Mouse (Mus musculus): ENCODE data around the gene D430041D05Rik. TPM values are rescaled to one million over a fixed set of nuclear protein-coding genes. Genes with fewer than 3 reads are reported as not detected.

The D430041D05Rik gene
- polyA plus RNA-seq, 1 experiment from 2014 or later, result 0.06 TPM

DNA sequence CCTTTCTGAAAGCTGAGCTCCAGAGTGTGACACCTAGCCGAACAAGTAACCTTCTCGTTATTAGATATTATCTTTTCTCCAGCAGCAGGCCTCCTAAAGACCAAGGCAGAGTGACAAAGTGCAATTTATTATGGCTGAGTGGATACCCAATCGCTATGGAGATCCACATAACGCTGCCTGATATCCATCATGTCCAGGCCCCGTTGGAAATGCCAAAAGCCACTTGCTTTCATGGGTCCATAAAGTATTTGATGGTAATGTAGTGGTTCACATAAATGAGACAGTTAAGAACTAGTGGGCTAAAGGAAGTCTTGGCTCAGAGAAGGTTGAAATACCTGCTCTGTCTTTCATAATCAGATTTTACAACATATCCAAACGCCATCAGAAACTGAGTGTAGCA, 97.6 kb downstream of the D430041D05Rik start:
- no peak overlapping the region for H3K27ac ChIP-seq (replicated peaks)
- no peaks in the 10 kb centered on the region for H3K36me3 ChIP-seq (ENCODE audit: control insufficient read depth, insufficient read depth, low read length)
- WGBS, result 79% methylated on average over 6 of the region's 6 CpGs
- ATAC-seq (ENCODE audit: low FRiP score, low TSS enrichment), result no peak
- H3K4me2 ChIP-seq (replicated peaks; ENCODE audit: low read depth), result no peak overlapping the region
- H3K9ac ChIP-seq (ENCODE audit: low read length), result no peak overlapping the region
- no peak overlapping the region for H3K4me3 ChIP-seq (ENCODE audit: low read depth, low read length)
- no peaks in the 10 kb centered on the region for H3K27me3 ChIP-seq (ENCODE audit: control insufficient read depth, insufficient read depth, low read length)
- H3K4me1 ChIP-seq (replicated peaks; ENCODE audit: control insufficient read depth, insufficient read depth), result no peaks in the 10 kb centered on the region
- DNase-seq (ENCODE audit: low spot score), result no peak
- no peak for TF ChIP-seq CTCF (IDR thresholded peaks at IDR 0.05; ENCODE audit: low read depth)
- no peak for TF ChIP-seq EP300 (optimal IDR thresholded peaks at IDR 0.05)
- H3K9me3 ChIP-seq (ENCODE audit: control insufficient read depth, low read length), result no peaks in the 10 kb centered on the region

DNA sequence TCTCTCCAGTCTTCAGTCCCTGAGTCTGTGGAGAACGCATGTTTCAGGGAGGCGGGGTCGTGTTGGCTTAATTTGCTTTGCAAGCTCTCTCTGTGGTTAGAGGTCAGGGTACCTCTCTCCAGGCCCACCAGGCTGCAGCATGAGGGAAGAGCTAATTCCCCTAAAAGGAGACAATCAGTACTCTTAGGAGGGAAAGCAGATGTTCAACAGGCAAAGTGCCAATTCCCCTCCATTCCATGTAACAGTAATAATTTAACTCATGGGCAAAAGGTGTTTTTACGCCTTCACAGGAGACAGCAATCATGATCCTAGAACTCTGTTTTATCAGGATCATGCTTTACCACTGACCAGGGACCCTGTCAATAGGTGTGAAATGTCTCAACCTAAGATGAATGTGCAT, 103.7 kb downstream of the D430041D05Rik start:
- H3K36me3 ChIP-seq (ENCODE audit: control insufficient read depth, insufficient read depth, low read length), result no peaks in the 10 kb centered on the region
- no peaks in the 10 kb centered on the region for H3K9me3 ChIP-seq (ENCODE audit: control insufficient read depth, low read length)
- 36% methylated on average over 4 of the region's 4 CpGs for WGBS
- no peak for DNase-seq (ENCODE audit: low spot score)
- no peak overlapping the region for H3K4me3 ChIP-seq (ENCODE audit: low read depth, low read length)
- TF ChIP-seq EP300 (optimal IDR thresholded peaks at IDR 0.05), result no peak
- TF ChIP-seq CTCF (IDR thresholded peaks at IDR 0.05; ENCODE audit: low read depth), result no peak
- H3K27ac ChIP-seq (replicated peaks), result no peak overlapping the region
- no peak for ATAC-seq (ENCODE audit: low FRiP score, low TSS enrichment)
- H3K27me3 ChIP-seq (ENCODE audit: control insufficient read depth, insufficient read depth, low read length), result no peaks in the 10 kb centered on the region
- no peak overlapping the region for H3K4me2 ChIP-seq (replicated peaks; ENCODE audit: low read depth)
- no peaks in the 10 kb centered on the region for H3K4me1 ChIP-seq (replicated peaks; ENCODE audit: control insufficient read depth, insufficient read depth)
- no peak overlapping the region for H3K9ac ChIP-seq (ENCODE audit: low read length)

DNA sequence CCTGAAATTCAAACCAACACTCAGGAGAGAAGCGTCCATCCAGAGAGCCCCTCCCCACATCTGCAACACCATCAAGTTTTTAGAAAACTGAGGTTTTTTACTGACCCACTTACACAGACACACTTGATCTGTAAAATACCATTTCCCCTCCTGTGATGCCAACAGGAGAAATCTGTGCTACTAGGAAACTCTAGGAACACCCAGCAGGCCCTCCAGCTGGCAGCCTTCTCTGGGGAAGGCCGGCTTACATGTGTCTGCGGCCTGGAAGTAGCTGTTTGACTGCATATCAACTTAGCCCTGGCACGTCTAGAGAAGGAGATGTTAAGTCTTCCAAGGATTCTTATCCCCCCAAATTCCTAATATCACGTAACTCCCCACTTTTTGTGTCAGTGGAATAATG, 105.1 kb downstream of the D430041D05Rik start:
- ATAC-seq (ENCODE audit: low FRiP score, low TSS enrichment) (no peak), DNase-seq (ENCODE audit: low spot score) (no peak)
- H3K36me3 ChIP-seq (ENCODE audit: control insufficient read depth, insufficient read depth, low read length), result no peaks in the 10 kb centered on the region
- no peaks in the 10 kb centered on the region for H3K4me1 ChIP-seq (replicated peaks; ENCODE audit: control insufficient read depth, insufficient read depth)
- H3K9ac ChIP-seq (ENCODE audit: low read length), result no peak overlapping the region
- no peak overlapping the region for H3K27ac ChIP-seq (replicated peaks)
- H3K4me2 ChIP-seq (replicated peaks; ENCODE audit: low read depth), result no peak overlapping the region
- WGBS, result 65% methylated on average over 5 of the region's 5 CpGs
- H3K9me3 ChIP-seq (ENCODE audit: control insufficient read depth, low read length), result no peaks in the 10 kb centered on the region
- H3K4me3 ChIP-seq (ENCODE audit: low read depth, low read length), result no peak overlapping the region
- no peak for TF ChIP-seq EP300 (optimal IDR thresholded peaks at IDR 0.05)
- no peaks in the 10 kb centered on the region for H3K27me3 ChIP-seq (ENCODE audit: control insufficient read depth, insufficient read depth, low read length)

DNA sequence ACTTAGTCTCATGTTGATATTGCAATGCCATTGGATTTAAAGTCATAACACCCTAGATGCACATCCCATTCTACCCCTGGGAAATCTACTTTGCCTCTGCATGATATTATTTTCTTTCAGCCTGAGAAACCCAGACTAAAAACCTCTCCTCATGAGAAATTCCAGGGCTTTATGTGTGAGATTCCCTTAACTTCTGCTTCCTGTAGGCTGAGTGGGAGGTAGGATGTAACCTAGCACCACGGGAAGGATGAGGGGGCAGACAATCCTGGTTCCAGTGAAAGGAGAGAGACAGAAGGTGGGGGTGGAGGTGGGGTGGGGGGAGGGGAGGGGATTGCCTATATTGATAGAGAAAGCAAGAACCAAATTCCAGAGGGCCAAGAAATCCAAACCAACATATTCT, 110.9 kb downstream of the D430041D05Rik start:
- Histone ChIP-seq H3K4me2 (replicated peaks; ENCODE audit: low read depth) (no peak overlapping the region), H3K9me3 (ENCODE audit: control insufficient read depth, low read length) (no peaks in the 10 kb centered on the region), H3K36me3 (ENCODE audit: control insufficient read depth, insufficient read depth, low read length) (no peaks in the 10 kb centered on the region), H3K4me1 (replicated peaks; ENCODE audit: control insufficient read depth, insufficient read depth) (no peaks in the 10 kb centered on the region), H3K27me3 (ENCODE audit: control insufficient read depth, insufficient read depth, low read length) (no peaks in the 10 kb centered on the region), H3K9ac (ENCODE audit: low read length) (no peak overlapping the region), H3K4me3 (ENCODE audit: low read depth, low read length) (no peak overlapping the region), H3K27ac (replicated peaks) (no peak overlapping the region)
- TF ChIP-seq EP300 (optimal IDR thresholded peaks at IDR 0.05) (no peak), CTCF (IDR thresholded peaks at IDR 0.05; ENCODE audit: low read depth) (no peak)
- DNase-seq (ENCODE audit: low spot score) (no peak), ATAC-seq (ENCODE audit: low FRiP score, low TSS enrichment) (no peak)
- 70% methylated on average over 1 of the region's 1 CpGs for WGBS

DNA sequence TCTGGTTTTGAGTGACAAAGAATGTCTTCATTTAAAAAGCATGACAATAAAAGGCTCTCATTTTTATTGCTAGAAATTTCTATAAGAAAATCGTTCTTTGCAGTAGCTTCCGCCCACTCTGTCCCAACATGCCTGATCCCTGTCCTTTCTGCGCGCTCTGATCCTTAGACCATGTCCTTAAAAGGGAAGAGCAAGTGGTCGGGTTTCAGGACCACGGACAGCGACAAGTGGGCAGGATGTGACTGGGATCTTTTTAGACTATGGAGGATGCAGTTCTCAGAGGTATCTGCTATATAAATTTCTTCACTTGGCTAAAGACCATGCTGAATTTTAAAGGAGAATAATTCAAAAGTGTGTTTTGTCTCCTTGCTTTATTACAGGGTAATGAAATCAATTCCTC, 111.7 kb downstream of the D430041D05Rik start:
- H3K4me3 ChIP-seq (ENCODE audit: low read depth, low read length), result no peak overlapping the region
- H3K36me3 ChIP-seq (ENCODE audit: control insufficient read depth, insufficient read depth, low read length), result no peaks in the 10 kb centered on the region
- H3K9me3 ChIP-seq (ENCODE audit: control insufficient read depth, low read length), result no peaks in the 10 kb centered on the region
- WGBS, result 9% methylated on average over 7 of the region's 7 CpGs
- no peak overlapping the region for H3K27ac ChIP-seq (replicated peaks)
- H3K4me1 ChIP-seq (replicated peaks; ENCODE audit: control insufficient read depth, insufficient read depth), result no peaks in the 10 kb centered on the region
- no peak overlapping the region for H3K4me2 ChIP-seq (replicated peaks; ENCODE audit: low read depth)
- H3K27me3 ChIP-seq (ENCODE audit: control insufficient read depth, insufficient read depth, low read length), result no peaks in the 10 kb centered on the region
- ATAC-seq (ENCODE audit: low FRiP score, low TSS enrichment) (no peak), DNase-seq (ENCODE audit: low spot score) (peak; percentile 79)
- H3K9ac ChIP-seq (ENCODE audit: low read length), result no peak overlapping the region
- TF ChIP-seq CTCF (IDR thresholded peaks at IDR 0.05; ENCODE audit: low read depth), result no peak

DNA sequence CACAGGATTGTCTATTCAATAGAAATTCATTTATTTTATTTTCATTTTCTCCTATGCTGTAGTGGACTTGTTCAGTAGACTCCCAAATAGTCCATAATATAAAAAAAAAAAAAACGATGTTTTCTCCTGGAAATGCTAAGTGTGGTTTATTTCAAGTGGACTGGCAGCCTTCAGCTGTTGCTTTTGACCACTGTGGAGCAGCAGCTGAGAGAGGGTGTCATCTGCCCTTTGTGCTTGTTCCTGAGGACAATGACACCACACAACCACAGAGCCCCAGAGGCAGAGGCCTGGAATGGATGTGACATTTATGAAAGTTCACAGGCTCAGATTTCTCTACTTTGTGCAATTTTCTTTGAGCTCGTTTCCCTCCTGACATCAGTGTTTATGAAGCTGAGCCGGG, 124.0 kb downstream of the D430041D05Rik start:
- no peak overlapping the region for H3K4me3 ChIP-seq (ENCODE audit: low read depth, low read length)
- H3K27ac ChIP-seq (replicated peaks), result no peak overlapping the region
- no peaks in the 10 kb centered on the region for H3K9me3 ChIP-seq (ENCODE audit: control insufficient read depth, low read length)
- H3K4me1 ChIP-seq (replicated peaks; ENCODE audit: control insufficient read depth, insufficient read depth), result no peaks in the 10 kb centered on the region
- no peaks in the 10 kb centered on the region for H3K27me3 ChIP-seq (ENCODE audit: control insufficient read depth, insufficient read depth, low read length)
- no peaks in the 10 kb centered on the region for H3K36me3 ChIP-seq (ENCODE audit: control insufficient read depth, insufficient read depth, low read length)
- TF ChIP-seq EP300 (optimal IDR thresholded peaks at IDR 0.05) (no peak), CTCF (IDR thresholded peaks at IDR 0.05; ENCODE audit: low read depth) (no peak)
- H3K9ac ChIP-seq (ENCODE audit: low read length), result no peak overlapping the region
- DNase-seq (ENCODE audit: low spot score), result no peak
- WGBS, result 55% methylated on average over 3 of the region's 3 CpGs
- H3K4me2 ChIP-seq (replicated peaks; ENCODE audit: low read depth), result no peak overlapping the region
- ATAC-seq (ENCODE audit: low FRiP score, low TSS enrichment), result no peak
